Mouse (Mus musculus): ENCODE measurements around the gene Syn2. TPM values are rescaled to one million over a fixed set of nuclear protein-coding genes. Genes with fewer than 3 reads are reported as not detected.

The Syn2 gene
- polyA plus RNA-seq, 1 experiment, result 93.0 TPM

DNA sequence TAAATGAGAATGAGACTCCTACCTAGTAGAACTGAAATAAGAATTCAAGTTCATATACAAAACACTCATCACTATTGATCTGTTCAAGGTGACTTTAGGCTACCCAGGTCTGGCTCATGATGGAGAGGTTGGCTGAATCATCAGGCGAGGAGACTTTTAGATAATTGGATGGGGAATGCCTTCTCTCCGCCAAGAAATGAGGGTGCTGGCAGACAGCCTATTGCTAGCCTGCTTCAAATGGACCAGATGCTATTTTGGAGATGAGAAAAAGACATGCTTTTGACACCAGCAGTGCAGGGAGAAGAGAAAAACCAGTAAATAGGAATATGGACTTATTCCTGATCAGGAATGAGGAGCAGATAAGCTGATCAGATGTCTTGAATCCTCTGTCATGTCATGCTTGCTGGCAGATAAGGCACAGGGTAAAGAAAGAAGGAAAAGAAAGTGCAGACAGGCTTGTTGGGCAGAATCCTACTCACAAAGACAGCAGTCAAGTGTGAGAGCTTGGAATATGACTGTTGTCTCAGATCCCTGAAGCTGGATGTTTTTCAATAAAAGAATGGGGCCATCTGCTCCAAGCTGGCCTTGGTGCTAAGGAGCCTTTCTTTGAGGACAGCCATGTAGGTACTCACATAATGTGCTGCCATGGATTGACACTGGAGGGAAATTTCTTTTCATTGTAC, 9.9 kb upstream of the Syn2 start:
- Histone ChIP-seq H3K27ac (ENCODE audit: insufficient read depth, low read depth, low read length) (peak overlapping the region; percentile 11), H3K4me3 (ENCODE audit: insufficient read depth, low read depth, low read length) (no peak overlapping the region), H3K4me1 (ENCODE audit: control insufficient read depth, insufficient read depth, low read length) (peaks cover 9% of the 10 kb centered on the region)
- WGBS, result 34% methylated on average over 2 of the region's 2 CpGs
- TF ChIP-seq CTCF (IDR thresholded peaks at IDR 0.05; ENCODE audit: insufficient read depth, low read depth, low read length) (no peak), POLR2A (IDR thresholded peaks at IDR 0.05; ENCODE audit: insufficient read depth, low read depth, low read length) (no peak)

DNA sequence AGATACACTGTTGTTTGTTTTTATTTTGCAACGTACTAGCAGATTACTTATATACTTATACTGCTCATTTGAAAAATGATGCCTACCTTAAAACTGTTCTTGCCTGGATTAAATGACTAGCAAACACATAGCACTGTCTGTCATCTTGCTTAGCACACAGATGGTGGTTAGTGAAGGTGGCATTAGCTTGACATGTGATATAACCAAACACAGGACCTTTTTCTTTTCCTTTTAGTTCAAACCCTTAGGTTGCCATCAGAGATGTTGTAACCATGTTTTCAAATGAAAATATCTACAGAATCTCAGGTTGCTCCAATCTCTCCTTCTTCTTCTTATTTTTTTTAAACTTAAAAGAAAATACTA, 9.4 kb upstream of the Syn2 start:
- H3K4me3 ChIP-seq (ENCODE audit: insufficient read depth, low read depth, low read length), result no peak overlapping the region
- H3K4me1 ChIP-seq (ENCODE audit: control insufficient read depth, insufficient read depth, low read length), result peaks cover 9% of the 10 kb centered on the region
- 59% methylated on average over 1 of the region's 1 CpGs for WGBS
- H3K27ac ChIP-seq (ENCODE audit: insufficient read depth, low read depth, low read length), result no peak overlapping the region
- no peak for TF ChIP-seq CTCF (IDR thresholded peaks at IDR 0.05; ENCODE audit: insufficient read depth, low read depth, low read length)
- no peak for TF ChIP-seq POLR2A (IDR thresholded peaks at IDR 0.05; ENCODE audit: insufficient read depth, low read depth, low read length)

GRCm38 (mm10) chr6:115126232-115126785, 8.4 kb upstream of the Syn2 start:
- no peak for TF ChIP-seq POLR2A (IDR thresholded peaks at IDR 0.05; ENCODE audit: insufficient read depth, low read depth, low read length)
- no peak for TF ChIP-seq CTCF (IDR thresholded peaks at IDR 0.05; ENCODE audit: insufficient read depth, low read depth, low read length)
- peaks cover 9% of the 10 kb centered on the region for H3K4me1 ChIP-seq (ENCODE audit: control insufficient read depth, insufficient read depth, low read length)
- no peak overlapping the region for H3K4me3 ChIP-seq (ENCODE audit: insufficient read depth, low read depth, low read length)
- WGBS, result 7% methylated on average over 2 of the region's 2 CpGs
- peak overlapping the region; percentile 94 for H3K27ac ChIP-seq (ENCODE audit: insufficient read depth, low read depth, low read length)

GRCm38 (mm10) chr6:115126851-115127250, 7.9 kb upstream of the Syn2 start:
- H3K4me3 ChIP-seq (ENCODE audit: insufficient read depth, low read depth, low read length), result no peak overlapping the region
- peaks cover 9% of the 10 kb centered on the region for H3K4me1 ChIP-seq (ENCODE audit: control insufficient read depth, insufficient read depth, low read length)
- WGBS, result 25% methylated on average over 3 of the region's 3 CpGs
- TF ChIP-seq CTCF (IDR thresholded peaks at IDR 0.05; ENCODE audit: insufficient read depth, low read depth, low read length) (no peak), POLR2A (IDR thresholded peaks at IDR 0.05; ENCODE audit: insufficient read depth, low read depth, low read length) (no peak)
- H3K27ac ChIP-seq (ENCODE audit: insufficient read depth, low read depth, low read length), result peak overlapping the region; percentile 84

DNA sequence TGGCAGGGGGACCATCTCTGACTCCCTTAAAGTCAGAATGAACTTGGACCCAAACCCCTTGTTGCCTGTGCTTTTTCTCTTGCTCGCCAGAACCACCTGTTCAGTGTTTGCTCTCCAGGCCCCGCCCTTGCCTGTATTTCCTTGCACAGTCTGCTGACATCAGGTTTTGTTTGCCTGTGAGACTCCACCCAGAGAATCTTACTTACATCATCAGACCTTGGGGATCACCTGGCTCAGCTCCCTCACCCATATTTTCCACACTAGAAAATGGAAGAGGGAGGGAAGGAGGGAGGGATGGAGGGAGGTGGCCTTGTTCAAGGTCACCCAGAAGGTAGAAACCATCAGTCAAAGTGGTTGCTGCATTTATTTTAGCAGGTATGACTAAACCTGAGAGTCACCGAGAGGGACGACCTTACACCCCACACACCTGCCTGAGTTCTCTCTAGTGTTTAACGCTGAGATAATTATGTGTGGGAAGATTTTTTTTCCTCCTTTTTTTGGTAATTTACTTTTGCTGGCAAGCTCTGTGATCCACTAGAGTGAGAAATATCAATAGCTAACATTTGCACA, 7.4 kb upstream of the Syn2 start:
- WGBS, result 59% methylated on average over 5 of the region's 5 CpGs
- peak overlapping the region; percentile 84 for H3K27ac ChIP-seq (ENCODE audit: insufficient read depth, low read depth, low read length)
- peaks cover 9% of the 10 kb centered on the region for H3K4me1 ChIP-seq (ENCODE audit: control insufficient read depth, insufficient read depth, low read length)
- TF ChIP-seq POLR2A (IDR thresholded peaks at IDR 0.05; ENCODE audit: insufficient read depth, low read depth, low read length) (no peak), CTCF (IDR thresholded peaks at IDR 0.05; ENCODE audit: insufficient read depth, low read depth, low read length) (no peak)
- no peak overlapping the region for H3K4me3 ChIP-seq (ENCODE audit: insufficient read depth, low read depth, low read length)

DNA sequence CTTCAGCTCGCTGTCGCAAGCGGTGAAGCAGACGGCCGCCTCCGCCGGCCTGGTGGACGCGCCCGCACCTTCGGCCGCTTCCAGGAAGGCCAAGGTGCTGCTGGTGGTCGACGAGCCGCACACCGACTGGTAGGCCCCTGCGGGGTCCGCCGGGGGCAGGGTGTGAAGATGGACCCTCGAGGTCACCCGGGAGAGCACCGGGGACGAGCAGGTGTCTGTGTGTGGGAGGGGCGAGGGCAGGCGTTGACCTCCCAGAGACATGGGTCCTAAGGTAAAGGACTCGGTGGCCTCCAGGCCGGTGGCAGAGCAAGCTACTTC, 589 bp downstream of the Syn2 start:
- Histone ChIP-seq H3K27ac (ENCODE audit: insufficient read depth, low read depth, low read length) (peak overlapping the region; percentile 94), H3K4me1 (ENCODE audit: control insufficient read depth, insufficient read depth, low read length) (peaks cover 4% of the 10 kb centered on the region; the same call in 1 of the 2 replicates), H3K4me3 (ENCODE audit: insufficient read depth, low read depth, low read length) (peak overlapping the region; percentile 85)
- no peak for TF ChIP-seq CTCF (IDR thresholded peaks at IDR 0.05; ENCODE audit: insufficient read depth, low read depth, low read length)
- TF ChIP-seq POLR2A (IDR thresholded peaks at IDR 0.05; ENCODE audit: insufficient read depth, low read depth, low read length), result no peak
- 3% methylated on average over 27 of the region's 27 CpGs for WGBS

DNA sequence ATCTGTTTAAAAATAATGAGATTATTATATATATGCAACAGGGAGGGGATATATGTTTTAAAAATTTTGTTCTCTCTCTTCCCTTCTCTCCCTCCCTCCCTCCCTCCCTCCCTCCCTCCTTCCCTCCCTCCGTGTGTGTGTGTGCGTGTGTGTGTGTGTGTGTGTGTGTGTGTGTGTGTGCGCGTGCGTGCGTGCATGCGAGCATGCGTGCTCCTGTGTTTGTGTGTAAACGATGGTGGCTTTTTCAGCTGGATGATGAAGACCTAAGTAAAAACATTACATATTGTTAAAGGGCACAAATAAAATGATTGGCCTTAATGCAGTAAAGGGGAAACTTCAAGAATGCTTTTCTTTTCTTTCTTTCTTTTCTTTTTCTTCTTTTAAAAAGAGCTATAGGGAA, 1.5 kb downstream of the Syn2 start:
- Histone ChIP-seq H3K27ac (ENCODE audit: insufficient read depth, low read depth, low read length) (no peak overlapping the region), H3K4me3 (ENCODE audit: insufficient read depth, low read depth, low read length) (peak overlapping the region; percentile 28), H3K4me1 (ENCODE audit: control insufficient read depth, insufficient read depth, low read length) (peaks cover 4% of the 10 kb centered on the region; the same call in 1 of the 2 replicates)
- WGBS, result 16% methylated on average over 9 of the region's 9 CpGs
- TF ChIP-seq POLR2A (IDR thresholded peaks at IDR 0.05; ENCODE audit: insufficient read depth, low read depth, low read length) (no peak), CTCF (IDR thresholded peaks at IDR 0.05; ENCODE audit: insufficient read depth, low read depth, low read length) (no peak)

DNA sequence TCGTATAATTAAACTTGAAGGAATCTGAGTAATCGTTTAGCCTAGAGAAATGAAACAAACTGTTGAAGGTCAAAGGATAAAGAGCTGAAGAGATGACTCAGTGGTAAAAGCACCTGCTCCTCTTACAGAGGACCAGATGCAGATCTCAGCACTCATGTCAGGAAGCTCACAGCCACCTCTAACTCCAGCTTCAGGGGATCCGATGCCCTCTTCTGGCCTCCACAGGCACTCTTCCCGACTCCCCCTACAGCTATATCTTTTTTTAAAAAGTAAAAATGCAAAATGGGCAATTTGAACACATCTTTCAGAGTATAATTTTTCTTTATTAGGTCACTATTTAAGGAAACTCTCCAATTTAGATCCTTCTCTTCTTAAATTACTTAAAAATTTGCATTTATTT, 6.7 kb downstream of the Syn2 start:
- TF ChIP-seq POLR2A (IDR thresholded peaks at IDR 0.05; ENCODE audit: insufficient read depth, low read depth, low read length) (no peak), CTCF (IDR thresholded peaks at IDR 0.05; ENCODE audit: insufficient read depth, low read depth, low read length) (no peak)
- H3K4me1 ChIP-seq (ENCODE audit: control insufficient read depth, insufficient read depth, low read length), result no peaks in the 10 kb centered on the region
- 41% methylated on average over 4 of the region's 4 CpGs for WGBS
- no peak overlapping the region for H3K27ac ChIP-seq (ENCODE audit: insufficient read depth, low read depth, low read length)
- H3K4me3 ChIP-seq (ENCODE audit: insufficient read depth, low read depth, low read length), result no peak overlapping the region

DNA sequence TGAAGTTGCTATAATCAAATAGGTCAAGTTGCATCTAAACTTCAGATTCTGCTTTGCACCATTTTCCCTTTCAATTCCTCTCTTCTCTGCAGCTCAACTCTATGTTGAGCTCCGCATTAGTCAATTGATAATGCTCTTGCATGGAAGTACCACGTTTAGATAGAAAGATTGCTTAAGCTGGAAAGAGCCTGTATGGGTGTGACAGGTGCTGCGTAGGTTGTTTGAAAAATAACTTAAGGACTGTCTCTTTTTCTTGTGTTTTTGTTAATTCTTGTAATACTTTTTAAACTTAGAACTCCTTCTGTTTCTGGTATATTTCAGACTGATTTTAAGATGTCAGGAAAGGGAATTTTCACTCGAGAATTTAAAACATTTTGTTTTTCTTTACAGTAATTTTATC, 26.5 kb downstream of the Syn2 start:
- 64% methylated on average over 4 of the region's 4 CpGs for WGBS
- 0 out of 2 replicates have a peak, but pooled peaks cover 3% of the 10 kb centered on the region for H3K4me1 ChIP-seq (ENCODE audit: control insufficient read depth, insufficient read depth, low read length)
- TF ChIP-seq CTCF (IDR thresholded peaks at IDR 0.05; ENCODE audit: insufficient read depth, low read depth, low read length), result no peak
- no peak for TF ChIP-seq POLR2A (IDR thresholded peaks at IDR 0.05; ENCODE audit: insufficient read depth, low read depth, low read length)

More for the DNA sequence above, 26.5 kb downstream of the Syn2 start:
- Histone ChIP-seq H3K27ac (ENCODE audit: insufficient read depth, low read depth, low read length) (no peak overlapping the region), H3K4me3 (ENCODE audit: insufficient read depth, low read depth, low read length) (no peak overlapping the region)

Data from olfactory bulb, adult 2 months (tissue).